Mouse (Mus musculus): ENCODE measurements around the gene Hrh3.

Hrh3 gene

GRCm38 (mm10) chr2:180107081-180107480 lies 2.8 kb upstream of the Hrh3 start:
- no peak for DNase-seq (ENCODE audit: low spot score in 2 of 2)

DNA sequence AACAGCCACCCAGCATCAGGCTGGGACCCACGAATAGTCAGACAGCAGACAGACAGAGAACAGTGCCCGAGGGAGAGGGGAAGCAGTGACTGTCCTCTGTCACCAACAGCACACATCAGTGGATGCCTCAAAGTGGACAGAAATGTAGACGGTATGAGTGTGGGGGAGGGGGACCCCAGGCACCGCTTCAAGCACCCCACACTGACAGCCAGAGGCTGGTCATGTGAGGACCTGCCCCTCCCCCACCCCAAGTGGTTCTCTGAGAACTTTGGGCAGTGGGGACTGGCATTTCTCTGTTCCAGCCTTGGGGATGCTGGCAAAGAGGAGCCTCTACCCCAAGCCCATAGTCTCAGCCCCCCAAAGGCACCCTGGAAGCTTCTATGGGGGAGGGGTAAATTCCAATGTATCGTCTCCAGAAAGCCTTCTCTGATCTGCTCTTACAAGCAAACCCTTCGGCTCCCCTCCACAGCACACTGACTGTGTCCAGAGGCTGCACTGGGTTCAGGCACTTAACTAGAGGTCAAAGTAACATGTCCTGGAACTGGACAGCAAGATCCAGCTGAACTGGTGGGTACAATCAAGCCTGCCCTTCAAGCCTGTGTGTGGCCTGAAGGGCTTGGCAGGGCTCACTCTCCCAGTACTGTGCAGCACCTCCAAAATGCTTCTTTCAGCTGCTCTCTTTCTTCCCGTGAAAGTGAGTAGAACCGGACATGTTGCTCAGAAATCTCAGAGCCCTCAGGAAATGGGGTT lies 1.3 kb upstream of the Hrh3 start:
- DNase-seq (ENCODE audit: low spot score in 2 of 2) = no peak

DNA sequence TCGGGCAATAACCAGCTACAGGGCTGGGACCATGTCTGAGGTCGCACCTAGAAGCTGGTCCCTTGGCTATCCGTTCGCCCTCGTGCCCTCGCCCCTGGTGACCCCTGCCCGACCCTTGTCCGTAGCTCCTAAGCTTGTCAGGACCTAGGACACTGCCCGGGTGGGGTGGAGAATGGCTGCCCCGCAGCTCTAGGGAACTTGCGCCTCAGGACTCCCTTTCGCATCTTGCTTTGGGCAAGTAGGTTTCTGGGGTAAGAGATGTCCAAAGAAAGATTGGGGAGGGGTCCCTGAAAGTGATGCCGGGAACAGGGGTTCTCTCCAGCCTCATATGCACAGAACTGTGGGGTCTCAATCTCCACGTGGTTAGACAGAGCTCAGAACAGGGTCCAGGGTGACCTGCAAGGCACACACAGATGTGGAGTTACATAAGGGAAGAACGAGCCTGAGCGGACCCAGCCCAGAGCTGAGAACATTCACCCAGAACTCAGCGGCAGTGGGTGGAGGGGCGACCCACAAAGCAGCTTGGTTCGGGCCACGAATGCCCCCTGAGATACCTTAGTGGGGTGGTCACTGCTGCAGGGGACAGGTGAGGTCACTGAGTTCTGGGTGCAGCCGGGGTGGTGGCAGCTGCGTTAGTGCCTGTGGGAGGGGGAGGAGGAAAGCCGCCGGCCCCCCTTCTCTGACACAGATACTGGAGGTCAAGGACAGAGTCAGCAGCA lies 530 bp upstream of the Hrh3 start:
- DNase-seq (ENCODE audit: low spot score in 2 of 2) = peak in 1 of 2 experiments; percentile 54

DNA sequence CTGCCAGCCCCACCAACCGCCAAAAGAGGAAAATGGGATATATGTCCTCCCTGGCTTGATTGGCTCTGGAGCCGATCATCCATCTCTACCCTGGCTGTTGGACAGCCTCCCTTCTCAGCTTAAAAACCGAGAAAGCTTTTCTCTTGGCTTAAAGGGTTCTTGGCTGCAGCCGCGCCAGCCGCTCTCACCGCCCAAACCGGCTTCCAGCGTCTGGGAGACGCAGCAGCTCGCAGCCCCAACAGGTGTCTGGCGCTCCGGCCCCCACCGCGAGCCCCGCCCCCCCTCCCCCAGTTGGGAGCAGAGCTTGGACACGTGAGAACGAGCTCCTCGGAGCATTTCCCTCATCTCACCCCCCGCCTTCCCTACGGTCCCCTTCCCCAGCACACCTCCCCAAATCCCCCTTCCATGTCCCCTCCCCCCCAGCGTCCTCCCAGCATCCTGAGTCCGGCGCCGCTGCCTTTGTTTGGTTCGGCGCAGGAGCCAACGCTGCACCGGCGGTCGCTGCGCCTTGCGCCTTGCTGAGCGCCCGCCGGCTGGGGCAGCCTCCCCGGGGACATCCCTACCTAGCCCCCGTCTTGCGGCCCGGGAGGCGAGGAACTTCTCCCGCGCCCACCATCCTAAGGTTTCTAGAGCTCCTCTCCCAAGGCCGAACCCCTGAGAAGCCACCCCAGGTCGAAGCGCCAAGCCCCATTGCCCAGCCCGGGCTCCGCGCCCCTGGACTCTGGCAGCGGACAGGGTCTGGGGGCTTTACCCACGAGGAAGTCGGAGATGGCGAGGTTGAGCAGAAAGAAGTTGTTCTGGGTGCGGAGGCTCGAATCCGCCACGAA lies 924 bp downstream of the Hrh3 start:
- DNase-seq (ENCODE audit: low spot score in 2 of 2) = no peak

DNA sequence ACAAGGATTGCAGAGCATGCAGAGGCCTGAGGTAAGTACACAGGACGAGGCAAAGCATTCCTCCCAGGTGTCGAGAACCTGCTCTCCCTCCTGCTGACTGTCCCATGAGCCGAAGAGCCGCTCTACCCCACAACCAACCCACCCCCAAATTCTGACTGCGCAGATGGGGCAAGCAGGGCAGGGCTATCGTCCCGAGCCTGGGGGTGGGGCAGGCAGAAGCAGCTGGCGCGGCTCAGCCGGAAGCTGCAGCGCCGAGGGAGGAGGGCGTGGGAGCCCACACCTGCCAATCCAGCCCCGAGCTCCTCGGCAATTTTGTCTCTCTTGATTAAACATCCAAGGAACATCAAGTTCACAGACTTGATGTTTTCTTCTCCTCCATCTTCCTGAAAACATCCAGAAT lies 4.8 kb downstream of the Hrh3 start:
- no peak for DNase-seq (ENCODE audit: low spot score in 2 of 2)

DNA sequence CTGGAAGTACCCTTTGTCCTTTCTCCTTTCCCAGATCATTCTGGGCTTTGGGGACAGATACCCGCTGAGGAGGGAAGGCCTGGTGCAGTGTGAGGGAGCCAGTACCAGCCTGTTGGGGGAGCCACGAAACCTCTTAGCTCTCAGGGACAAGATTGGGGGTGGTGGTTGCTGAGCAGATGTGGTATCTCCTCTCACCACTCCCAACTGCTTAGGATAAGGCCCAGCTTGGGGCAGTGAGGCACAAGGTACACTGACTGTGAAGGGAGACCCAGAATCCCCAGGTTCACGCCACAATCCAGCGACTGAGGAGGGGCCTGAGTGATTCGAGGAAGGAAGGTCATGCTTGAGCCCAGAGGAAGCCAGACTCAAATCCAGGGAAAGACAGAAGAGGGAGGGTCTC lies 6.1 kb downstream of the Hrh3 start:
- DNase-seq (ENCODE audit: low spot score in 2 of 2) = no peak

DNA sequence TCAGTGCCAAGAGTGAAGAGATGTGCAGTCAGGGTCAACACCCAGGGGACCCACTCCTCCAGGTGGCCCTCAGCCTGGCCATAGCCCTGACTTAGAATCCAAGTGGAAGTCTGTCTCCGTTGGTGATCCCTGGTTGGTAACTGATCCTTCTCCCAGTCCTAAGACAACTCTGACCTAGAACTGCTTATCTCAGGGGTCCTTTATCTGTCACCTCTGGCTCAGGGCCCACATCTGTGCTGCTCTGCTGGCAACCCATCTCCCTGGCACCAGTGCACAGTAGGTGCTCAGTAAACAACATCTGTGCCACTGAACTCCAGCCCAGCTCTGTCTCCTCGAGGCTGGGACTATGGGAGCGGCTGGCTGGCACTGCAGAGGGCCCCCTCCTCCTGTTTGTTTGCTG lies 6.7 kb downstream of the Hrh3 start:
- no peak for DNase-seq (ENCODE audit: low spot score in 2 of 2)

- DNase-seq (ENCODE audit: low spot score in 2 of 2) = no peak
Measured at GRCm38 (mm10) chr2:180095711-180096110, 8.6 kb downstream of the Hrh3 start.

DNA sequence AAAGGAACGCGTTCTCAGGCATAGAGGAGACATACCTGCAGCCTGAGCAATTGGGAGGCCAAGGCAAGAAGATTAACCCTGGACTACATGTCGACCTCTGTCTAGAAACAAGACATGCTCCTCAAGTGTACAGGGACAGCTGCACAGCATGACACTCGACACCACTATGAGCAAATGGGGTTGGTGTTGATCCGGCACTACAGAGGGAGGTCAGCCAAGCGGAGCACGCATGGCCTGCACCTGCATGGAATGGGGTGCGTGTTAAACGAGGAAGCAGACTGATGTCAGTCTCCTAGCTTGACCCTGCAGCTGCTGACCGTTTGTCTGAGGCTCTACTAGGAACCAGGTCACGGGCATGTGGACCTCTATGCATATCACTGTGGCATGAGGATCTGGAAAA lies 14.0 kb downstream of the Hrh3 start:
- no peak for DNase-seq (ENCODE audit: low spot score in 2 of 2)

DNA sequence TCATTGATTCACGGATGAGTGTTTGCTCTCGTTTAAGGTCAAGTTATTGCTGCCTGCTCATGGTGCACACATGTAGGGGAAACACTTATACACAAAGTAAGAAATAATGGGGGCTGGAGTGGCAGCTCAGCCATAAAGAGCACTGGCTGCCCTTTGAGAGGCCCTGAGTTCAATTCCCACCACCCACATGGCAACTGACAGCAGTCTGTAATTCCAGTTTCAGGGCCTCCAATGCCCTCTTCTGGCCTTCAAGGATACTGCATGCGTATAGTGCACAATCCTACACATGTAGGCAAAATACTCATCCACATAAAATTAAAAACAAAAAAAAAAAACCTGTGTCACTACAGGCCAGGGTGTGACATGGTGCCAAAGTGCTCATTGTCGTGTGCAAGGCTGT lies 16.8 kb downstream of the Hrh3 start:
- DNase-seq (ENCODE audit: low spot score in 2 of 2) = no peak

GRCm38 (mm10) chr2:180086637-180087027 lies 17.7 kb downstream of the Hrh3 start:
- no peak for DNase-seq (ENCODE audit: low spot score in 2 of 2)

GRCm38 (mm10) chr2:180085926-180086636 lies 18.2 kb downstream of the Hrh3 start:
- no peak for DNase-seq (ENCODE audit: low spot score in 2 of 2)

DNA sequence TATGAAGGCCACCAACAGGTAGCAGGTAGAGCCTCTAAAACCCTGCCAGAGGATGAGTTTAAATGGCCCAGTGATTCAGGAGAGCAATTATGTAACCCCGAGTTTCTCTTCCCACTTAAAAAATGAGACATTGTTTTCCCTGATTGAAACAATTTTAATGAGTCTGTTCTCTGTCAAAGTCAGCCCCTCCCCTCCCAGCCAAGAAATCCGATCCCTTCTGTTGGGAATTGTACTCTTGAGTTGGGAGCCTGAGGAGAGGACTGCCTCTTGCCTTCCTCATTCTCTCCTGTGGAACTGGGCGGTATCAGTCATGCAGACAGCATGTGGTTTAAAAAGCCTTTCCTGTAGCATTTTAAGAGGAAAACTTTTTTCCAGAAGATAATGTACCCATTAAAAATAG lies 19.7 kb downstream of the Hrh3 start:
- DNase-seq (ENCODE audit: low spot score in 2 of 2) = no peak

- no peak for DNase-seq (ENCODE audit: low spot score in 2 of 2)
Measured at GRCm38 (mm10) chr2:180083063-180083462, 21.2 kb downstream of the Hrh3 start.

- no peak for DNase-seq (ENCODE audit: low spot score in 2 of 2)
Measured at GRCm38 (mm10) chr2:180080680-180081079, 23.6 kb downstream of the Hrh3 start.

DNA sequence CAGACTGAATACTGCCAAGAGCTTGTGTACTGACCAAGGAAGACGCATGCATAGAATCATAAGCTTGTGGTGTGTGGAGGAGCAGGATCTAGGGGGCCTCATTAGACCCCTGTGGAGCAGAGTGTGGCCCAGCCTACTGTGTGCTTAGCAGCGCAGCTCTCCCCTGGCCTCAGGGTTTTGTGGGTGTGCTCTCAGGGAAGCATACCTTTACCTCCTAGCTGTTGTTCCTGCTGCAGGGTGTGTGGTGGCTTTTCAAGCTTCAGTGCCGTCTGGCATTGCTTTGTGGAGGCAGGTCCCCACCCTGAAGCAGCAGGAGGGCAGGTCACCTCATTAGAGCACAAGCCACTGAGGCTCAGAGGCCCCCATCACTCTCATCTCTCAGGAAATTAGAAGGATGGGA lies 26.7 kb downstream of the Hrh3 start:
- DNase-seq (ENCODE audit: low spot score in 2 of 2) = no peak

GRCm38 (mm10) chr2:180072886-180073285 lies 31.4 kb downstream of the Hrh3 start:
- no peak for DNase-seq (ENCODE audit: low spot score in 2 of 2)

DNA sequence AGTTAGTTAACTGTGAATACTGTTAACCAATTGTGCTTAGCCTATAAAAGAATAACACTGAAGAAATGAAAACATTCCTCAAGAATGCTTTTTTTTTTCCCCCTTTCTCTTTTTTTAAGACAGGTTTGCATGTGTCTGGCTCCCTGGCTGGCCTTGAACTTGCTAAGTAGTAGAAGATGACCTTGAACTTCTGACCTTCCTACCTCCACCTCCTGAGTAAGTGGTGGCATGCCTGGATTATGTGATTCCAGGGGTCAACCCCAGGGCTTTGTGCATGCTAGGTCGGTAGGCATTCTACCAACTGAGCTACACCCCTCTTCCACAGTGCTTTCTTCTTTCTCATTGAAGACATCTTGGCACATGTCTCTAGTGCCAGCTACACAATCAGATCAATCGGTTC lies 32.6 kb downstream of the Hrh3 start:
- DNase-seq (ENCODE audit: low spot score in 2 of 2) = no peak

DNA sequence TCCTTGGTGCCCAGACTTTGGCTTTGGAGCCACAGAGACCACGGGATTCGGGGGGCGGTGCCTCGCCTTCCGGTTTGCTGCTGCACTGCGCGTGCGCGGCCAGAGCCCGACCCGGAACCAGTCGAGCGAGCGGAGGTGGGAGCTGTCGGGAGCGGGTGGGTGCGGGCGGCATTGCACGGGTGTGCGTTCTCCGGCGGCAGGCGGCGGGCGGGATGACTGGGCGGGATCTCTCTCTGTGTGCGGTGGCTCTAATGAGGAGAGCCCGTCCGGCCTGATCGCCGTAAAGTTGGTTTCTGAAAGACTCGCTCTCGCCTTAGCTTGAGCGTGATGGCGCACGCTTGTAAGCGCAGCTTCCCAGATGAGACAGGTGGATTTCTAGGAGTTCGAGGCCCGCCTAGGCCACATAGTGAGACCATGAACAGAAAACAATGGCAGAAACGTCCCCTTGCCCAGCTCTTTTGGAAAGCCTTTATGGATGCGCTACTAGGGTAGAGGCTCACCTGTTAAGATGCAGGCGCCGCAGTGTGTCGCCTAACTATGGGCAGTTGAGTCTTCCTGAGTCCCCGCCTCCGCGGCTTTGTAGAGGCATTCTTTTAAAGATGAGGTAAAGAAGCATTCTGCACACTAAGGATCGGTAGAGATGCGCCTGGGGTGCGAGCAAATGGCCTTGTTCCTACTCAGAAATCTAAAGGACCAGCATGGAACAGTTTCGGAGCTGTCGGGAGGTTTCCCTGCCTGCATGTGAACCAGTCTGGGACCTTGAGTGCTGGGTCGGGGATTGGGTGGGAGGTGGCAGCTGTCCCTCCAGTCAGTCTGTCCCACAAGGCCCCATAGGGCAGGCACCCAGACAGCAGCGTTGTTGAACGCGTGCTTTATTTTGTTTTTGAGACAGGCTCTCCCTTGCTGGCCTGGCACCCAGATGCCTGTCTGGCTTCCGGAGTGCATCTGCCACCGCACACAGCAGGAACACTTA lies 33.5 kb downstream of the Hrh3 start, which contains the start of gene Mtg2:
Mtg2 (plus strand) TSS at position 108 of the 973 bp plus-strand sequence.
- DNase-seq (ENCODE audit: low spot score in 2 of 2) = peak; percentile 93 to 95

DNA sequence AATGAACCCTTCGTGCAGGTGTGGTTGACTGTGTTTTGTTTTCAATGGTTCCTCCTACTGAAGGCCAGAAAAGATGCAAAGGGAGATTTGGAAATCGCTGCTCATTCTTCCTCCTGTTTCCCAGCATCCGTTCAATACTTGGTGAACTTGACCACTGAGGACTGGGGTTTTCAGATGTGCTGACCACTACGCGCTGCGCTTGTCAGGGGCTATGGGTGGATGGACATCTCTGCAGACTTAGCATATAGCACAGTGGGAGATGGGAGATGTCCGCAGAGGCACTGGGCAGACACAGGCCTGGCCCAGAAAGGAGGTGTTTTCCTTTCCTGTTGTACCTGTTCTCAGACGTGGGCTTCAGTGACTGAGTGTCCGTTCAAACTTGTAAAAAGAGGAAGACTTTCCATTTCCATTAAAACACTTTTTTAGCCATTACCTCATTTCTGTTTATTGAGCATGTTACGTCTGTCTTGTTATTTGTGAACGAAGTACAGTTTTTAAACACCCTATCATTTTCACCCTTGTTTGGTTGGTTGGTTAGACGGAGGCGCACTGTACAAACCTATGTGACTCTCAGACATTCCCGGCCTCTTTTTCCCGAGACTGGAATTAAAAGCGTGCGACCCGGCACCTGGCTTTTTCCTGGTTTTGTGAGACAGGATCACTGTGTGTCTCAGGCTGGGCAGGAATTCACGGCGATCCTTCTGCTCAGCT lies 34.4 kb downstream of the Hrh3 start:
- no peak for DNase-seq (ENCODE audit: low spot score in 2 of 2)

All from heart, adult 9 months (tissue).